Mouse (Mus musculus) hindbrain, embryonic 11.5 days (tissue): ENCODE results near the gene Cux1. TPM values are rescaled to one million over a fixed set of nuclear protein-coding genes. Genes with fewer than 3 reads are reported as not detected.

Experiments used
- ATAC-seq: fragments of 200-750 bp; cut with Nextera tagmentation; 2 replicates; pipeline ENCODE4 v1.8.0; 2017; ENCODE audit warnings: mild to moderate bottlenecking, moderate TSS enrichment, moderate library complexity; ENCODE audit not compliant: low FRiP score
- DNase-seq: peaks from one replicate; pipeline ENCODE4 v3.0.0-alpha.2; 2015; ENCODE audit warnings: low spot score
- H3K27ac ChIP-seq: fragments of 300-500 bp; sonication (generic); 2 replicates; pipeline ENCODE4 v1.5.1; 2014; ENCODE audit warnings: mild to moderate bottlenecking, low read depth, low read length
- H3K27me3 ChIP-seq: fragments of 300-500 bp; sonication (generic); 2 replicates; pipeline ENCODE4 v1.6.1; 2014; ENCODE audit warnings: mild to moderate bottlenecking, low read length, moderate library complexity, mixed read lengths; ENCODE audit not compliant: control insufficient read depth, insufficient read depth
- H3K36me3 ChIP-seq: fragments of 300-500 bp; sonication (generic); 2 replicates; pipeline ENCODE4 v1.6.1; 2014; ENCODE audit warnings: mild to moderate bottlenecking, low read length, moderate library complexity, mixed read lengths; ENCODE audit not compliant: control insufficient read depth, insufficient read depth
- H3K4me1 ChIP-seq: fragments of 300-500 bp; sonication (generic); replicated peaks from 2 replicates; pipeline ENCODE4 v1.6.1; 2014; ENCODE audit warnings: low read length, mixed read lengths; ENCODE audit not compliant: control insufficient read depth, insufficient read depth
- H3K4me2 ChIP-seq: fragments of 300-500 bp; sonication (generic); replicated peaks from 2 replicates; pipeline ENCODE4 v1.6.1; 2014; ENCODE audit warnings: mild to moderate bottlenecking, low read depth, low read length
- H3K4me3 ChIP-seq: fragments of 300-500 bp; sonication (generic); 2 replicates; pipeline ENCODE4 v1.5.1; 2014; ENCODE audit warnings: low read depth, low read length
- H3K9ac ChIP-seq: fragments of 300-500 bp; sonication (generic); 2 replicates; pipeline ENCODE4 v1.6.1; 2014; ENCODE audit warnings: low read depth, low read length
- H3K9me3 ChIP-seq: fragments of 300-500 bp; sonication (generic); 2 replicates; pipeline ENCODE4 v1.6.1; 2016; ENCODE audit warnings: low read length; ENCODE audit not compliant: control insufficient read depth
- WGBS: fragments of 180-500 bp; shearing (Covaris S2); extraction: QIAGEN DNeasy Blood & Tissue Kit; methylation state at CpG from one replicate; pipeline ENCODE4 v1.1.7; 2014; 5-methylcytosine and 5-hydroxymethylcytosine counted together
- polyA plus RNA-seq: library from polyadenylated mRNA; unstranded; fragments of >200 nt; fragmentation: Nextera tagmentation; extraction: Ambion mirVana; gene quantifications from 2 replicates; pipeline ENCODE4 v1.2.1, GENCODE M21; 2014

The Cux1 gene
- polyA plus RNA-seq, 1 experiment from 2014 or later = 107 TPM

GRCm38 (mm10) chr5:136324506-136324905, 242.8 kb downstream of the Cux1 start:
- no peak overlapping the region for H3K9ac ChIP-seq
- 0 out of 2 replicates have a peak, but pooled peaks cover 4% of the 10 kb centered on the region for H3K36me3 ChIP-seq
- H3K4me2 ChIP-seq = no peak overlapping the region
- ATAC-seq = no peak
- no peak for DNase-seq
- WGBS = 84% methylated on average over 4 of the region's 4 CpGs
- no peaks in the 10 kb centered on the region for H3K27me3 ChIP-seq
- no peaks in the 10 kb centered on the region for H3K4me1 ChIP-seq
- no peak overlapping the region for H3K4me3 ChIP-seq
- H3K9me3 ChIP-seq = no peaks in the 10 kb centered on the region
- H3K27ac ChIP-seq = no peak overlapping the region

- Histone ChIP-seq H3K4me3 (no peak overlapping the region), H3K36me3 (peaks cover 7% of the 10 kb centered on the region; the same call in 1 of the 2 replicates), H3K4me1 (no peaks in the 10 kb centered on the region), H3K9ac (no peak overlapping the region), H3K27me3 (no peaks in the 10 kb centered on the region), H3K9me3 (no peaks in the 10 kb centered on the region), H3K4me2 (no peak overlapping the region), H3K27ac (no peak overlapping the region)
- no peak for ATAC-seq
- 90% methylated on average over 6 of the region's 6 CpGs for WGBS
- no peak for DNase-seq
Observed at GRCm38 (mm10) chr5:136321378-136321777, 245.9 kb downstream of the Cux1 start.

GRCm38 (mm10) chr5:136312566-136312965, 254.7 kb downstream of the Cux1 start:
- 91% methylated on average over 14 of the region's 14 CpGs for whole genome bisulfite sequencing
- Histone ChIP-seq H3K4me3 (no peak overlapping the region), H3K27ac (no peak overlapping the region), H3K9ac (no peak overlapping the region), H3K4me2 (no peak overlapping the region), H3K9me3 (no peaks in the 10 kb centered on the region), H3K27me3 (no peaks in the 10 kb centered on the region), H3K36me3 (peaks cover 19% of the 10 kb centered on the region), H3K4me1 (no peaks in the 10 kb centered on the region)
- no peak for ATAC-seq
- DNase-seq = no peak

GRCm38 (mm10) chr5:136312166-136312565, 255.1 kb downstream of the Cux1 start:
- Histone ChIP-seq H3K4me2 (no peak overlapping the region), H3K4me1 (no peaks in the 10 kb centered on the region), H3K27ac (no peak overlapping the region), H3K27me3 (no peaks in the 10 kb centered on the region), H3K9me3 (no peaks in the 10 kb centered on the region), H3K36me3 (peaks cover 23% of the 10 kb centered on the region), H3K4me3 (no peak overlapping the region), H3K9ac (no peak overlapping the region)
- WGBS = 94% methylated on average over 4 of the region's 4 CpGs
- ATAC-seq (no peak), DNase-seq (no peak)

- Histone ChIP-seq H3K4me3 (no peak overlapping the region), H3K4me1 (no peaks in the 10 kb centered on the region), H3K4me2 (no peak overlapping the region), H3K36me3 (peaks cover 13% of the 10 kb centered on the region), H3K27me3 (no peaks in the 10 kb centered on the region), H3K27ac (no peak overlapping the region), H3K9me3 (no peaks in the 10 kb centered on the region), H3K9ac (no peak overlapping the region)
- DNase-seq (no peak), ATAC-seq (no peak)
- 87% methylated on average over 5 of the region's 5 CpGs for WGBS
Observed at GRCm38 (mm10) chr5:136306254-136306653, 261.0 kb downstream of the Cux1 start.

GRCm38 (mm10) chr5:136303409-136303983, 263.8 kb downstream of the Cux1 start:
- H3K4me3 ChIP-seq = no peak overlapping the region
- no peak for ATAC-seq
- WGBS = 85% methylated on average over 19 of the region's 19 CpGs
- H3K27me3 ChIP-seq = no peaks in the 10 kb centered on the region
- peaks cover 16% of the 10 kb centered on the region for H3K36me3 ChIP-seq
- no peak overlapping the region for H3K27ac ChIP-seq
- no peak overlapping the region for H3K9ac ChIP-seq
- no peaks in the 10 kb centered on the region for H3K9me3 ChIP-seq
- no peaks in the 10 kb centered on the region for H3K4me1 ChIP-seq
- DNase-seq = no peak
- no peak overlapping the region for H3K4me2 ChIP-seq

GRCm38 (mm10) chr5:136300880-136301279, 266.4 kb downstream of the Cux1 start:
- ATAC-seq (no peak), DNase-seq (no peak)
- Histone ChIP-seq H3K4me2 (no peak overlapping the region), H3K36me3 (peaks cover 6% of the 10 kb centered on the region; the same call in 1 of the 2 replicates), H3K4me3 (no peak overlapping the region), H3K4me1 (no peaks in the 10 kb centered on the region), H3K9ac (no peak overlapping the region), H3K27ac (no peak overlapping the region), H3K27me3 (no peaks in the 10 kb centered on the region), H3K9me3 (no peaks in the 10 kb centered on the region)
- WGBS = 88% methylated on average over 6 of the region's 6 CpGs

- ATAC-seq (no peak), DNase-seq (no peak)
- Histone ChIP-seq H3K36me3 (peaks cover 3% of the 10 kb centered on the region; the same call in 1 of the 2 replicates), H3K9me3 (no peaks in the 10 kb centered on the region), H3K4me2 (no peak overlapping the region), H3K9ac (no peak overlapping the region), H3K4me3 (no peak overlapping the region), H3K27ac (no peak overlapping the region), H3K4me1 (no peaks in the 10 kb centered on the region), H3K27me3 (no peaks in the 10 kb centered on the region)
- WGBS = 90% methylated on average over 6 of the region's 6 CpGs
Observed at GRCm38 (mm10) chr5:136297691-136298090, 269.6 kb downstream of the Cux1 start.

- ATAC-seq (no peak), DNase-seq (no peak)
- Histone ChIP-seq H3K4me1 (no peaks in the 10 kb centered on the region), H3K27me3 (no peaks in the 10 kb centered on the region), H3K9ac (no peak overlapping the region), H3K27ac (no peak overlapping the region), H3K9me3 (no peaks in the 10 kb centered on the region), H3K4me2 (no peak overlapping the region), H3K36me3 (peaks cover 3% of the 10 kb centered on the region; the same call in 1 of the 2 replicates), H3K4me3 (no peak overlapping the region)
- WGBS = 78% methylated on average over 4 of the region's 4 CpGs
Observed at GRCm38 (mm10) chr5:136296911-136297310, 270.4 kb downstream of the Cux1 start.
